Mouse (Mus musculus) liver, embryonic 13.5 days (tissue): ENCODE measurements around the gene Por. TPM values are rescaled to one million over a fixed set of nuclear protein-coding genes. Genes with fewer than 3 reads are reported as not detected.

ENCODE experiments used
- ATAC-seq: fragments of 200-750 bp; cut with Nextera tagmentation; 2 replicates; pipeline ENCODE4 v1.8.0; 2017; ENCODE audit warnings: low read depth, mild to moderate bottlenecking, moderate number of reproducible peaks, moderate library complexity
- DNase-seq: peaks from one replicate; pipeline ENCODE4 v3.0.0; 2022
- H3K27ac ChIP-seq: fragments of 300-500 bp; sonication (generic); 2 replicates; pipeline ENCODE4 v1.5.1; 2015; ENCODE audit warnings: moderate library complexity, mild to moderate bottlenecking, inconsistent platforms
- H3K27me3 ChIP-seq: fragments of 300-500 bp; sonication (generic); 2 replicates; pipeline ENCODE4 v1.6.1; 2015; ENCODE audit warnings: mild to moderate bottlenecking, inconsistent platforms
- H3K36me3 ChIP-seq: fragments of 300-500 bp; sonication (generic); 2 replicates; pipeline ENCODE4 v1.6.1; 2015; ENCODE audit warnings: mild to moderate bottlenecking, inconsistent platforms
- H3K4me1 ChIP-seq: fragments of 300-500 bp; sonication (generic); replicated peaks from 2 replicates; pipeline ENCODE4 v1.6.1; 2015; ENCODE audit warnings: inconsistent platforms
- H3K4me2 ChIP-seq: fragments of 300-500 bp; sonication (generic); 2 replicates; pipeline ENCODE4 v1.6.1; 2015; ENCODE audit warnings: inconsistent platforms, mild to moderate bottlenecking, moderate library complexity
- H3K4me3 ChIP-seq: fragments of 300-500 bp; sonication (generic); replicated peaks from 2 replicates; pipeline ENCODE4 v1.5.1; 2015; ENCODE audit warnings: mild to moderate bottlenecking, inconsistent platforms
- H3K9ac ChIP-seq: fragments of 300-500 bp; sonication (generic); 2 replicates; pipeline ENCODE4 v1.6.1; 2015; ENCODE audit warnings: mild to moderate bottlenecking, inconsistent platforms
- H3K9me3 ChIP-seq: fragments of 300-500 bp; sonication (generic); replicated peaks from 2 replicates; pipeline ENCODE4 v1.6.1; 2016; ENCODE audit warnings: inconsistent platforms
- WGBS: fragments of 180-500 bp; shearing (Covaris S2); methylation state at CpG from one replicate; pipeline ENCODE4 v1.1.7; 2015; ENCODE audit not compliant: insufficient replicate concordance; 5-methylcytosine and 5-hydroxymethylcytosine counted together
- microRNA-seq: library from miRNA; unstranded; fragments of <30 nt; microRNA quantifications from one replicate; pipeline ENCODE4, GENCODE M21; 2016
- polyA plus RNA-seq: library from polyadenylated mRNA; unstranded; fragments of >200 nt; fragmentation: Nextera tagmentation; extraction: Ambion mirVana; gene quantifications from 2 replicates; pipeline ENCODE4 v1.2.1, GENCODE M21; 2015

Por gene
- polyA plus RNA-seq, 1 experiment from 2014 or later = 26.7 TPM

DNA sequence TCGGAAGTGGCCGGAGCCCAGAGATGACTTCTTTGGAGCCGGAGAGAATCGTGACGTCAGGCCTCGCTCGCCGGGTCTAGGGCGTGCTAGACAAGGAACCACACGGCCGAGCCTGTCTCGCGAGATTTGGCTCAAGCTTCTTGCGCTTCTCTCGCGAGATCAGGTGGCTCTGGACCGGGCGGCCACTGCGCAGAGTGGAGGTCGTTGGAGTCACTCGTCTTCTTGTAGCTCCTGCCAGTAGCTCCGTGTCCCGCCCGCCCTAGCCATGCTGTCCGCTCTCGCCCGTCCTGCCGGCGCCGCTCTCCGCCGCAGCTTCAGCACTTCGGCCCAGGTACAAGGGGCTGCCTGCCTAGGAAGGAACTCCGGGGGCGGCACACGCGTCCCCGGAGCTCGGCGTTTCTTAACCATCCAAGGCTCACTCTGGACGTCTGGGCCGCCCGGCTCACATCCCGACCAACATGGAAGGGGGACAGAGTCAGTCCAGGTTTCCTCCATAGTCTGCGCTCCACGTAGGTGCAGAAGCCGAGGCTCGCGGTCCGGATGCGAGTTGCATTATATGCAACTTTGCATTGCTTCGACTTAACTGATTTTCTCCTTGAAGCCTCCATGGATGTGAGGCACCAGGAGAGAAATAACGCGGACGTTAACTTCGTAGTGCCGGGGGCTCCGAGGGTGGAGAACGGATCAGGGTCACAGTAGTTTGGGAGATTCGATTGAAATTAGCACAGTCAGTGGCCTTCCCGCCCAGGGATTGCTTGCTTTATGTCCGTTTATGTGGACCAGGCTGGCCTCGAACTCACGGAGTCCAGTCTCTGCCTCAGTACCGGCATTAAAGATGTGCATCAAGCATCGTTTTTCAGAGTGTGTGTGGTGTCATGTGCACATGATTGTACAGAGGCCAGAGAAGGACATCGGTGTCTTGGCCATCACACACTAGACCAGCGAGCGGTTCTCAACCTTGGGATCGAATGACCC lies 108.9 kb downstream of the Por start, which contains the start of gene Mdh2:
Mdh2 (plus strand) TSS at position 10 of the 975 bp plus-strand sequence.
- Histone ChIP-seq H3K27me3 (no peaks in the 10 kb centered on the region), H3K4me2 (peak within 1 kb of the TSS; percentile 90)
- WGBS = 1% methylated on average over 69 of the region's 70 CpGs

GRCm38 (mm10) chr5:135780331-135780730 lies 110.5 kb downstream of the Por start:
- peaks cover 47% of the 10 kb centered on the region for H3K36me3 ChIP-seq
- H3K4me2 ChIP-seq = peak overlapping the region; percentile 89
- WGBS = 46% methylated on average over 8 of the region's 8 CpGs
- H3K9ac ChIP-seq = peak overlapping the region; percentile 93
- no peaks in the 10 kb centered on the region for H3K27me3 ChIP-seq
- ATAC-seq (no peak), DNase-seq (no peak)
- peak overlapping the region; percentile 84 for H3K4me3 ChIP-seq
- no peaks in the 10 kb centered on the region for H3K9me3 ChIP-seq
- H3K4me1 ChIP-seq = peaks cover 51% of the 10 kb centered on the region
- no peak overlapping the region for H3K27ac ChIP-seq

More for the DNA sequence above, 108.9 kb downstream of the Por start, which contains the start of gene Mdh2:
- Histone ChIP-seq H3K4me1 (peaks cover 55% of the 10 kb centered on the region), H3K4me3 (peak within 1 kb of the TSS; percentile 84), H3K9me3 (no peaks in the 10 kb centered on the region), H3K27ac (peak within 1 kb of the TSS; percentile 87), H3K36me3 (peaks cover 31% of the 10 kb centered on the region), H3K9ac (peak within 1 kb of the TSS; percentile 93)
- DNase-seq (peak; percentile 100), ATAC-seq (peak; percentile 93)

- ATAC-seq = no peak
- WGBS = 80% methylated on average over 4 of the region's 4 CpGs
- Histone ChIP-seq H3K36me3 (peaks cover 72% of the 10 kb centered on the region), H3K4me3 (no peak overlapping the region), H3K27me3 (no peaks in the 10 kb centered on the region), H3K9ac (no peak overlapping the region), H3K27ac (no peak overlapping the region), H3K4me2 (no peak overlapping the region), H3K4me1 (peaks cover 39% of the 10 kb centered on the region), H3K9me3 (no peaks in the 10 kb centered on the region)
- no peak for DNase-seq
These were observed 113.1 kb downstream of the Por start for GRCm38 (mm10) chr5:135782901-135783300.

Small RNAs within 50 kb of the gene (microRNA-seq; reads per million reads assigned to microRNA genes)
- gene Mir7034 = not detected

Other genes starting within 250 kb of the Por start
- gene Hip1, start 124.9 kb upstream of the Por start, polyA plus RNA-seq = 3.4 and 4.6 TPM in 2 replicates
- not detected in 2 replicates for gene Ccl26, start 106.5 kb upstream of the Por start, polyA plus RNA-seq
- gene Ccl24, start 97.0 kb upstream of the Por start, polyA plus RNA-seq = 15.0 and 15.7 TPM in 2 replicates
- gene Rhbdd2, start 37.4 kb upstream of the Por start, polyA plus RNA-seq = 11.4 and 12.2 TPM in 2 replicates
- 17.3 and 17.8 TPM in 2 replicates for gene Tmem120a, start 74.4 kb downstream of the Por start, polyA plus RNA-seq
- not detected in 2 replicates for gene Styxl1, start 108.4 kb downstream of the Por start, polyA plus RNA-seq
- 416 and 419 TPM in 2 replicates for gene Mdh2, start 108.4 kb downstream of the Por start, polyA plus RNA-seq
- 0.07 TPM in 1 of 2 replicates, not detected in the other for gene Srrm3, start 136.9 kb downstream of the Por start, polyA plus RNA-seq
- gene Hspb1, start 217.9 kb downstream of the Por start, polyA plus RNA-seq = 6.4 and 7.3 TPM in 2 replicates